Mouse (Mus musculus) liver, embryonic 14.5 days (tissue): ENCODE data around the gene Fen1.

Source experiments
- CTCF ChIP-seq: IDR thresholded peaks from 2 replicates; pipeline ENCODE4 v1.5.1; 2016; ENCODE audit warnings: antibody characterized with exemption, low read depth, control low read depth
- EP300 ChIP-seq: IDR thresholded peaks from 2 replicates; pipeline ENCODE4 v1.6.1; 2016; ENCODE audit warnings: antibody characterized with exemption, low read depth

DNA sequence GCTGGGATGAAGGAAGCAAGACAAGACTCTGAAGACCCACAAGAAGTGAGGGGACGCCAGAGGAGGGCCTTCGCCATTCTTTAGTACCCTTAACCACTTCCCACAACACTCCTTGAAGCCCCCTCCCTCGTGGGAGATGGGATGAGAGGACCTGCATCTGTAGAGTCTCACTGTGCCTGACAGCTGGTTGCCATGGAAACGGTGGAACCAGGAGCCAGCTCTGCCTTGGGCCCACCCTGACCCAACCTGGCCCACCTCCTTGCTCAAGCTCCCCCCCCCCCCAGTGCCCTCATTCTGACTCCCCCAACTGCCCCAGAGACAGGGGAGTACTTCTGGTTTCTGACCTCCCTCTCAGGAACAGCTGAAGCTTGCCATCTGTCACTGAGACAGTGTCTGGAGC, 17.6 kb upstream of the Fen1 start:
- TF ChIP-seq CTCF (no peak), EP300 (no peak)
